Mouse (Mus musculus) MEL (cell line): ENCODE results near the gene Pfkfb4. TPM values are rescaled to one million over a fixed set of nuclear protein-coding genes. Genes with fewer than 3 reads are reported as not detected.
A peak's percentile ranks its signal among the peaks of the same experiment; 100 is the strongest.

Source experiments
- DNase-seq: peaks from one replicate; pipeline ENCODE4 v3.0.0; 2011; ENCODE audit warnings: low read depth, low spot score
- H3K27ac ChIP-seq: 2 replicates; pipeline ENCODE4 v1.5.1; 2012; ENCODE audit warnings: low read depth, mild to moderate bottlenecking, control low read depth, low read length, moderate library complexity; ENCODE audit not compliant: control insufficient read depth
- H3K27me3 ChIP-seq, 2 experiments: fragments of 150-350 bp in 1 of 2; sonication (generic) in 1 of 2; 2 replicates each; pipeline ENCODE4 v1.6.1; 2012; ENCODE audit warnings: low read length in 2 of 2, mild to moderate bottlenecking in 2 of 2, improper control_type of control experiment in 1 of 2, moderate library complexity in 1 of 2; ENCODE audit not compliant: insufficient read depth in 2 of 2, control insufficient read depth in 1 of 2
- H3K36me3 ChIP-seq, 2 experiments: 2 replicates each; pipeline ENCODE4 v1.6.1; 2012 to 2014; ENCODE audit warnings: low read length in 2 of 2, improper control_type of control experiment in 1 of 2, inconsistent platforms in 1 of 2, mild to moderate bottlenecking in 1 of 2; ENCODE audit not compliant: insufficient read depth in 2 of 2, control insufficient read depth in 1 of 2
- H3K4me1 ChIP-seq, 2 experiments: fragments of 150-350 bp in 1 of 2; sonication (generic) in 1 of 2; 2 replicates each; pipeline ENCODE4 v1.6.1; 2012; ENCODE audit warnings: low read length in 2 of 2, improper control_type of control experiment in 1 of 2, mild to moderate bottlenecking in 1 of 2; ENCODE audit not compliant: insufficient read depth in 2 of 2, control insufficient read depth in 1 of 2
- H3K4me3 ChIP-seq, 2 experiments: fragments of 150-350 bp in 1 of 2; sonication (generic) in 1 of 2; 2 replicates each; pipeline ENCODE4 v1.5.1; 2012; ENCODE audit warnings: low read depth in 2 of 2, low read length in 2 of 2, mild to moderate bottlenecking in 2 of 2, moderate library complexity in 2 of 2, control low read depth in 1 of 2, improper control_type of control experiment in 1 of 2; ENCODE audit not compliant: control insufficient read depth in 1 of 2, insufficient read depth in 1 of 2
- H3K79me2 ChIP-seq: 2 replicates; pipeline ENCODE4 v1.6.1; 2012; ENCODE audit warnings: mild to moderate bottlenecking, low read length, moderate library complexity; ENCODE audit not compliant: control insufficient read depth, poor library complexity, insufficient read depth
- H3K9ac ChIP-seq: 2 replicates; pipeline ENCODE4 v1.6.1; 2012; ENCODE audit warnings: low read depth, mild to moderate bottlenecking, control low read depth, low read length, moderate library complexity; ENCODE audit not compliant: control insufficient read depth, poor library complexity, severe bottlenecking
- H3K9me3 ChIP-seq: fragments of 150-350 bp; sonication (generic); replicated peaks from 2 replicates; pipeline ENCODE4 v1.6.1; 2012; ENCODE audit warnings: mild to moderate bottlenecking, low read length, improper control_type of control experiment, moderate library complexity; ENCODE audit not compliant: insufficient read depth
- BHLHE40 ChIP-seq: IDR thresholded peaks from 2 replicates; pipeline ENCODE4 v1.6.1; 2012; ENCODE audit warnings: low read depth, mild to moderate bottlenecking, inconsistent platforms, low read length, improper control_type of control experiment, borderline replicate concordance
- CHD1 ChIP-seq: IDR thresholded peaks from 2 replicates; pipeline ENCODE4 v1.6.1; 2012; ENCODE audit warnings: low read depth, mild to moderate bottlenecking, inconsistent platforms, low read length, improper control_type of control experiment
- CHD2 ChIP-seq: IDR thresholded peaks from 2 replicates; pipeline ENCODE4 v1.6.1; 2011; ENCODE audit warnings: low read length, improper control_type of control experiment
- CTCF ChIP-seq, 3 experiments: IDR thresholded peaks in 2 of 3; conservative IDR thresholded peaks in 1 of 3; 2 replicates each; pipeline ENCODE4 v1.5.1; 2011 to 2012; ENCODE audit warnings: low read length in 3 of 3, low read depth in 2 of 3, mild to moderate bottlenecking in 2 of 3, improper control_type of control experiment in 1 of 3, inconsistent platforms in 1 of 3, mixed read lengths in 1 of 3, moderate library complexity in 1 of 3; ENCODE audit not compliant: control insufficient read depth in 1 of 3, insufficient read depth in 1 of 3, poor library complexity in 1 of 3, severe bottlenecking in 1 of 3
- E2F4 ChIP-seq: IDR thresholded peaks from 2 replicates; pipeline ENCODE4 v1.6.1; 2011; ENCODE audit warnings: low read depth, low read length, improper control_type of control experiment, borderline replicate concordance
- ELF1 ChIP-seq: IDR thresholded peaks from 2 replicates; pipeline ENCODE4 v1.6.1; 2014; ENCODE audit warnings: low read depth, mild to moderate bottlenecking, inconsistent platforms, low read length, improper control_type of control experiment, moderate library complexity
- EP300 ChIP-seq, 2 experiments: IDR thresholded peaks; 2 replicates each; pipeline ENCODE4 v1.6.1; 2011; ENCODE audit warnings: improper control_type of control experiment in 2 of 2, low read length in 2 of 2, low read depth in 1 of 2, mild to moderate bottlenecking in 1 of 2
- ETS1 ChIP-seq: IDR thresholded peaks from 2 replicates; pipeline ENCODE4 v1.6.1; 2012; ENCODE audit warnings: low read depth, mild to moderate bottlenecking, inconsistent platforms, low read length, improper control_type of control experiment, moderate library complexity
- GABPA ChIP-seq: IDR thresholded peaks from 2 replicates; pipeline ENCODE4 v1.6.1; 2012; ENCODE audit warnings: low read depth, mild to moderate bottlenecking, inconsistent platforms, low read length, improper control_type of control experiment, moderate library complexity
- GATA1 ChIP-seq: IDR thresholded peaks from 2 replicates; pipeline ENCODE4 v1.6.1; 2011; ENCODE audit warnings: low read depth, low read length, improper control_type of control experiment
- HCFC1 ChIP-seq: IDR thresholded peaks from 2 replicates; pipeline ENCODE4 v1.6.1; 2012; ENCODE audit warnings: low read depth, mild to moderate bottlenecking, inconsistent platforms, low read length, improper control_type of control experiment, moderate library complexity
- JUND ChIP-seq: IDR thresholded peaks from 2 replicates; pipeline ENCODE4 v1.6.1; 2011; ENCODE audit warnings: low read depth, mild to moderate bottlenecking, improper control_type of control experiment, low read length
- KAT2A ChIP-seq: conservative IDR thresholded peaks from 2 replicates; pipeline ENCODE4 v1.6.1; 2012; ENCODE audit warnings: low read depth, low read length, improper control_type of control experiment, inconsistent platforms
- MAFK ChIP-seq: IDR thresholded peaks from 2 replicates; pipeline ENCODE4 v1.6.1; 2011; ENCODE audit warnings: low read depth, mild to moderate bottlenecking, low read length, improper control_type of control experiment, borderline replicate concordance
- MAX ChIP-seq: IDR thresholded peaks from 2 replicates; pipeline ENCODE4 v1.6.1; 2011; ENCODE audit warnings: low read length, improper control_type of control experiment
- MAZ ChIP-seq: IDR thresholded peaks from 2 replicates; pipeline ENCODE4 v1.6.1; 2012; ENCODE audit warnings: low read depth, mild to moderate bottlenecking, inconsistent platforms, low read length, improper control_type of control experiment
- MEF2A ChIP-seq: IDR thresholded peaks from 2 replicates; pipeline ENCODE4 v1.6.1; 2014; ENCODE audit warnings: low read depth, mild to moderate bottlenecking, inconsistent platforms, low read length, improper control_type of control experiment; ENCODE audit not compliant: poor library complexity, insufficient replicate concordance, severe bottlenecking; ENCODE audit errors: extremely low read depth
- MXI1 ChIP-seq: IDR thresholded peaks from 2 replicates; pipeline ENCODE4 v1.6.1; 2011; ENCODE audit warnings: mild to moderate bottlenecking, low read depth, low read length, improper control_type of control experiment
- MYB ChIP-seq: IDR thresholded peaks from 2 replicates; pipeline ENCODE4 v1.6.1; 2011; ENCODE audit warnings: mild to moderate bottlenecking, low read depth, low read length, improper control_type of control experiment
- MYC ChIP-seq: IDR thresholded peaks from 2 replicates; pipeline ENCODE4 v1.6.1; 2011; ENCODE audit warnings: low read depth, mild to moderate bottlenecking, low read length, improper control_type of control experiment, moderate library complexity
- NELFE ChIP-seq: IDR thresholded peaks from 2 replicates; pipeline ENCODE4 v1.6.1; 2011; ENCODE audit warnings: low read depth, low read length, improper control_type of control experiment
- NRF1 ChIP-seq: IDR thresholded peaks from 2 replicates; pipeline ENCODE4 v1.6.1; 2014; ENCODE audit warnings: low read depth, mild to moderate bottlenecking, inconsistent platforms, low read length, improper control_type of control experiment, moderate library complexity; ENCODE audit not compliant: poor library complexity, insufficient read depth, severe bottlenecking
- POLR2A ChIP-seq, 2 experiments: IDR thresholded peaks; 2 replicates each; pipeline ENCODE4 v1.6.1; 2011 to 2012; ENCODE audit warnings: low read length in 2 of 2, mild to moderate bottlenecking in 2 of 2, control low read depth in 1 of 2, improper control_type of control experiment in 1 of 2, low read depth in 1 of 2, moderate library complexity in 1 of 2; ENCODE audit not compliant: control insufficient read depth in 1 of 2, insufficient read depth in 1 of 2, poor library complexity in 1 of 2
- POLR2AphosphoS2 ChIP-seq: IDR thresholded peaks from 2 replicates; pipeline ENCODE4 v1.6.1; 2011; ENCODE audit warnings: low read length, improper control_type of control experiment
- POLR2AphosphoS5 ChIP-seq: IDR thresholded peaks from 2 replicates; pipeline ENCODE4 v1.6.1; 2012; ENCODE audit warnings: low read depth, borderline replicate concordance, mild to moderate bottlenecking, inconsistent platforms, low read length, moderate library complexity, mixed read lengths
- RAD21 ChIP-seq: IDR thresholded peaks from 2 replicates; pipeline ENCODE4 v1.6.1; 2011; ENCODE audit warnings: mild to moderate bottlenecking, low read depth, low read length, improper control_type of control experiment
- RCOR1 ChIP-seq: IDR thresholded peaks from 2 replicates; pipeline ENCODE4 v1.6.1; 2012; ENCODE audit warnings: low read depth, mild to moderate bottlenecking, inconsistent platforms, low read length, improper control_type of control experiment
- SIN3A ChIP-seq: IDR thresholded peaks from 2 replicates; pipeline ENCODE4 v1.6.1; 2012; ENCODE audit warnings: low read length, improper control_type of control experiment, inconsistent platforms
- SMC3 ChIP-seq: IDR thresholded peaks from 2 replicates; pipeline ENCODE4 v1.6.1; 2011; ENCODE audit warnings: low read depth, low read length, improper control_type of control experiment
- TAL1 ChIP-seq: IDR thresholded peaks from 2 replicates; pipeline ENCODE4 v1.6.1; 2012; ENCODE audit warnings: mild to moderate bottlenecking, inconsistent platforms, low read length, moderate library complexity, mixed read lengths
- TBP ChIP-seq: IDR thresholded peaks from 2 replicates; pipeline ENCODE4 v1.8.0; 2011; ENCODE audit warnings: low read depth, low read length, improper control_type of control experiment
- TCF12 ChIP-seq: IDR thresholded peaks from 2 replicates; pipeline ENCODE4 v1.6.1; 2014; ENCODE audit warnings: low read depth, mild to moderate bottlenecking, inconsistent platforms, low read length, improper control_type of control experiment, moderate library complexity
- UBTF ChIP-seq: IDR thresholded peaks from 2 replicates; pipeline ENCODE4 v1.6.1; 2012; ENCODE audit warnings: low read depth, mild to moderate bottlenecking, inconsistent platforms, low read length, improper control_type of control experiment, moderate library complexity, borderline replicate concordance; ENCODE audit not compliant: insufficient read depth
- USF1 ChIP-seq: IDR thresholded peaks from 2 replicates; pipeline ENCODE4 v1.6.1; 2014; ENCODE audit warnings: low read depth, mild to moderate bottlenecking, inconsistent platforms, low read length, improper control_type of control experiment, moderate library complexity
- ZC3H11A ChIP-seq: IDR thresholded peaks from 2 replicates; pipeline ENCODE4 v1.6.1; 2012; ENCODE audit warnings: low read depth, mild to moderate bottlenecking, inconsistent platforms, low read length, improper control_type of control experiment
- ZKSCAN1 ChIP-seq: IDR thresholded peaks from 2 replicates; pipeline ENCODE4 v1.6.1; 2012; ENCODE audit warnings: low read depth, mild to moderate bottlenecking, inconsistent platforms, low read length, improper control_type of control experiment, moderate library complexity
- ZMIZ1 ChIP-seq: IDR thresholded peaks from 2 replicates; pipeline ENCODE4 v1.6.1; 2012; ENCODE audit warnings: low read depth, mild to moderate bottlenecking, inconsistent platforms, low read length, improper control_type of control experiment, moderate library complexity
- ZNF384 ChIP-seq: IDR thresholded peaks from 2 replicates; pipeline ENCODE4 v1.6.1; 2012; ENCODE audit warnings: low read depth, mild to moderate bottlenecking, inconsistent platforms, low read length, improper control_type of control experiment
- polyA plus RNA-seq, 2 experiments: library from polyadenylated mRNA; stranded (reverse) in 1 of 2; unstranded in 1 of 2; fragments of >175 nt in 1 of 2; fragments of >200 nt in 1 of 2; gene quantifications; 2 replicates each; pipeline versions ENCODE4 v1.2.1 to v1.2.4; 2012; ENCODE audit warnings: low replicate concordance in 2 of 2, low read depth in 1 of 2; ENCODE audit not compliant: insufficient read length in 2 of 2, insufficient read depth in 1 of 2, missing spikeins in 1 of 2
- total RNA-seq: library from RNA; depleted of rRNA; stranded (reverse); fragments of 300-350 nt; gene quantifications from 2 replicates; pipeline ENCODE4 v1.2.3, GENCODE M21; 2012

Pfkfb4 gene
- total and polyA plus RNA-seq, 3 experiments: 3.2 to 6.4 TPM; not detected in 1

DNA sequence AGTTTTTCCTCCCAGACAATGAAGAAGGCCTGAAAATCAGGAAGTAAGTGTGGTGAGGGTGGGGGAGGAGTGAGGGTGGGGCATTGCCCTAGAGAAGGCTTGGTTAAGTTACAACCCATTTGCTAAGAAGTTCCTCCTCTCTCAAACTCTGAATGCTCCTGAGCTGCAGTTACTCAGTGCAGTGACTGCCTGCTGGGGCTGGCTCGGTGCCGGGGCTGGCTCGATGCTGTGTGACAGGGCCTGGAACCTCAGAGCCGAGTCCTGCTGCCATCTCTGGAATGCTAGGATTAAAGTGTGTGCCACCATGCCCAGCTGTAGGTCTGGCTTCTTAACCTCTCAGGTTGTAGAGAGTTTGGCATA, 7.6 kb downstream of the Pfkfb4 start:
- Histone ChIP-seq H3K27me3 (no peaks in the 10 kb centered on the region), H3K36me3 (peaks cover 0 to 22% of the 10 kb centered on the region in 2 experiments; a peak in 2 of 4 replicates), H3K9ac (peak overlapping the region; percentile 63)
- TF ChIP-seq POLR2A (IDR thresholded peaks at IDR 0.05; ENCODE audit: control insufficient read depth in 1 of 2, insufficient read depth in 1 of 2, low read depth in 1 of 2, low read length in 2 of 2, poor library complexity in 1 of 2) (peak in 1 of 2 experiments; percentile 38; a peak in 2 of 4 replicates), RCOR1 (peak; percentile 45; the same call in 1 of the 2 replicates), ZMIZ1 (no peak), UBTF (no peak), ETS1 (no peak), GABPA (no peak), USF1 (no peak), ELF1 (peak; percentile 82), BHLHE40 (no peak), TCF12 (no peak), ZKSCAN1 (no peak), SIN3A (peak; percentile 52; the same call in 1 of the 2 replicates), CTCF (IDR thresholded peaks at IDR 0.05 in 2 of 3, conservative IDR thresholded peaks at IDR 0.05 in 1 of 3; ENCODE audit: control insufficient read depth in 1 of 3, insufficient read depth in 1 of 3, low read depth in 2 of 3, low read length in 3 of 3, poor library complexity in 1 of 3, severe bottlenecking in 1 of 3) (no peak), ZNF384 (no peak), CHD1 (no peak), JUND (no peak), POLR2AphosphoS5 (no peak), POLR2AphosphoS2 (no peak), SMC3 (no peak), MXI1 (0 out of 2 replicates have a peak, but pooled peaks have one; percentile 20), MYB (no peak), KAT2A (no peak), E2F4 (no peak), ZC3H11A (no peak), EP300 (IDR thresholded peaks at IDR 0.05; ENCODE audit: low read depth in 1 of 2, low read length in 2 of 2) (no peak), NRF1 (no peak), MAZ (peak; percentile 85; the same call in 1 of the 2 replicates), TBP (no peak), NELFE (no peak), MAFK (no peak), MAX (0 out of 2 replicates have a peak, but pooled peaks have one; percentile 13), GATA1 (no peak), TAL1 (no peak), MYC (no peak), CHD2 (no peak), MEF2A (no peak), RAD21 (no peak), HCFC1 (no peak)
- TF ChIP-seq, all 39 proteins: peak for 7
- Histone ChIP-seq H3K9me3 (no peaks in the 10 kb centered on the region), H3K79me2 (no peaks in the 10 kb centered on the region), H3K4me1 (peaks cover 8 to 31% of the 10 kb centered on the region in 2 experiments), H3K4me3 (peak overlapping the region; percentile 45 to 49), H3K27ac (peak overlapping the region; percentile 77)
- peak; percentile 92 for DNase-seq
